In the genomic region with DNA sequence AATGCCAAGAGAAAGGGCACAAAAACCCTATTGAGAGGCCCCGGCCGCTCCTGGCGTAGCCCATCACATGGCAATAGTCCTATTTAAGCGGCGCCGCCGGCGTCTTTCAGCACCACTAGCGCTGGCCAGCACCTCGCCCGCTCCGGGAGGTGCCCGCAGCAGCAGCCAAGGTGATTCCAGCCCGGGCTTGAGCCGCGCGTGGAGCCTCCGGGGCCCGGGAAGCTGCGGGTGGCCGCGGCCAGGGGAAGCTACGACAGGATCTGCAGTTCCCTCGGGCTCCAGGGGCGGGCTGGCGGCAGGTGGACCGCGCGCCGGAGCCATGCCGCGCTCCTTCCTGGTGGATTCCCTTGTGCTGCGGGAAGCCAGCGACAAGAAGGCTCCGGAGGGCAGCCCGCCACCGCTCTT, we compare ENCODE assay signal across 8 mouse cellular contexts. TPM values are rescaled to one million over a fixed set of nuclear protein-coding genes. Genes with fewer than 3 reads are reported as not detected.
A peak's percentile ranks its signal among the peaks of the same experiment; 100 is the strongest.
DNase-seq lines count a peak whose midpoint lies in the region; ATAC-seq and TF ChIP-seq lines count a peak whose summit lies in the region.

Gene Gsx1 (plus strand): TSS at position 126 of the 405 bp plus-strand sequence.

- ATAC-seq in activated CD4-positive, CD25-positive, alpha-beta regulatory T cell, adult 4 months, result peak; percentile 22
- ATAC-seq in heart, embryonic 11.5 days (replicated peaks; ENCODE audit: insufficient number of reproducible peaks, low FRiP score, low TSS enrichment), result peak; percentile 48; the same call in 1 of the 2 replicates
- ATAC-seq in liver, embryonic 12.5 days, result peak; percentile 30; the same call in 1 of the 2 replicates
- ATAC-seq in midbrain, postnatal 0 days (ENCODE audit: low FRiP score), result peak; percentile 50

- H3K4me3 ChIP-seq in heart, embryonic 11.5 days (ENCODE audit: low read depth, low read length), result peak within 1 kb of the TSS; percentile 37
- peak within 1 kb of the TSS; percentile 27 for H3K4me3 ChIP-seq in liver, embryonic 12.5 days
- peak within 1 kb of the TSS; percentile 33 for H3K4me3 ChIP-seq in midbrain, postnatal 0 days (ENCODE audit: low read depth, low read length)

- peak; percentile 67 to 68 for DNase-seq in B cell, adult 2 months
- DNase-seq in embryo, embryonic 10.5 days (ENCODE audit: low spot score), result peak; percentile 85
- DNase-seq in kidney, adult 9 months, result peak; percentile 65
- DNase-seq in midbrain, postnatal 0 days (ENCODE audit: low spot score), result peak; percentile 75
- DNase-seq in testis, postnatal 14 days (ENCODE audit: low spot score), result peak; percentile 75

- H3K4me2 ChIP-seq in heart, embryonic 11.5 days, result peak within 1 kb of the TSS; percentile 63
- H3K4me2 ChIP-seq in liver, embryonic 12.5 days, result peak within 1 kb of the TSS; percentile 49
- peak within 1 kb of the TSS; percentile 51 for H3K4me2 ChIP-seq in midbrain, postnatal 0 days (ENCODE audit: low read depth, low read length, poor library complexity, severe bottlenecking)

- peaks cover 90% of the 10 kb centered on the region for H3K27me3 ChIP-seq in heart, embryonic 11.5 days (ENCODE audit: control insufficient read depth, insufficient read depth, low read length)
- H3K27me3 ChIP-seq in liver, embryonic 12.5 days (replicated peaks), result peaks cover 97% of the 10 kb centered on the region
- H3K27me3 ChIP-seq in midbrain, postnatal 0 days (ENCODE audit: insufficient read depth, low read length), result peaks cover 68% of the 10 kb centered on the region

- no peak for TF ChIP-seq CTCF in midbrain, postnatal 0 days (IDR thresholded peaks at IDR 0.05)

- H3K36me3 ChIP-seq in heart, embryonic 11.5 days (ENCODE audit: control insufficient read depth, insufficient read depth, low read length), result no peaks in the 10 kb centered on the region
- no peaks in the 10 kb centered on the region for H3K36me3 ChIP-seq in liver, embryonic 12.5 days
- no peaks in the 10 kb centered on the region for H3K36me3 ChIP-seq in midbrain, postnatal 0 days (ENCODE audit: insufficient read depth, low read length)

- under 1% methylated on average over 36 of the region's 37 CpGs for WGBS in heart, embryonic 11.5 days (ENCODE audit: insufficient replicate concordance)
- WGBS in liver, embryonic 12.5 days (ENCODE audit: insufficient replicate concordance), result 2% methylated on average over 37 of the region's 37 CpGs
- 0% methylated on average over 29 of the region's 37 CpGs for WGBS in midbrain, postnatal 0 days

- peaks cover 3% of the 10 kb centered on the region for H3K9me3 ChIP-seq in heart, embryonic 11.5 days (replicated peaks; ENCODE audit: control insufficient read depth, low read length)
- H3K9me3 ChIP-seq in liver, embryonic 12.5 days (replicated peaks), result 0 out of 2 replicates have a peak, but pooled peaks cover under 1% of the 10 kb centered on the region
- no peaks in the 10 kb centered on the region for H3K9me3 ChIP-seq in midbrain, postnatal 0 days (ENCODE audit: low read length)

- no peak within 1 kb of the TSS for H3K27ac ChIP-seq in heart, embryonic 11.5 days (ENCODE audit: low read depth, low read length)
- no peak within 1 kb of the TSS for H3K27ac ChIP-seq in liver, embryonic 12.5 days
- H3K27ac ChIP-seq in midbrain, postnatal 0 days (ENCODE audit: low read depth, low read length), result no peak within 1 kb of the TSS

- H3K9ac ChIP-seq in heart, embryonic 11.5 days (ENCODE audit: low read depth, low read length), result no peak within 1 kb of the TSS
- H3K9ac ChIP-seq in liver, embryonic 12.5 days, result no peak within 1 kb of the TSS
- peak within 1 kb of the TSS; percentile 29; the same call in 1 of the 2 replicates for H3K9ac ChIP-seq in midbrain, postnatal 0 days (replicated peaks; ENCODE audit: low read length, poor library complexity, severe bottlenecking)

- H3K4me1 ChIP-seq in heart, embryonic 11.5 days (ENCODE audit: control insufficient read depth, insufficient read depth, low read length), result peaks cover 16% of the 10 kb centered on the region
- peaks cover 13% of the 10 kb centered on the region; the same call in 1 of the 2 replicates for H3K4me1 ChIP-seq in liver, embryonic 12.5 days
- H3K4me1 ChIP-seq in midbrain, postnatal 0 days (ENCODE audit: insufficient read depth, low read length), result peaks cover 5% of the 10 kb centered on the region

RNA-seq across cellular contexts. Expression of gene Gsx1, which starts in this region (rescaled TPM):
- polyA plus RNA-seq in activated CD4-positive, CD25-positive, alpha-beta regulatory T cell, adult 4 months (2017; shearing (Covaris generic)), result not detected
- polyA plus RNA-seq in heart, embryonic 11.5 days (2014; fragmentation: Nextera tagmentation; extraction: Ambion mirVana), result not detected in 2 replicates
- polyA plus RNA-seq in liver, embryonic 12.5 days (2016; fragmentation: Nextera tagmentation; extraction: Ambion mirVana), result not detected in 2 replicates
- 1.7 and 3.0 TPM in 2 replicates for total RNA-seq in midbrain, postnatal 0 days (2014; rRNA removed)
- 1.4 and 2.3 TPM in 2 replicates for polyA plus RNA-seq in midbrain, postnatal 0 days (2015; fragmentation: Nextera tagmentation; extraction: Ambion mirVana)

Comparison
In these comparisons a context has a peak if more than half of its experiments do, and no peak if none do; other contexts are left out.
1. Peak in ATAC-seq in activated CD4-positive, CD25-positive, alpha-beta regulatory T cell, adult 4 months; RNA of the gene not detected or under 1 TPM.
2. Peak in ATAC-seq, H3K4me3 ChIP-seq and H3K4me2 ChIP-seq in heart, embryonic 11.5 days; RNA of the gene not detected or under 1 TPM.
3. Peak in ATAC-seq, H3K4me3 ChIP-seq and H3K4me2 ChIP-seq in liver, embryonic 12.5 days; RNA of the gene not detected or under 1 TPM.